Mouse (Mus musculus) ES-E14 (cell line): ENCODE results near the gene Nap1l1. TPM values are rescaled to one million over a fixed set of nuclear protein-coding genes. Genes with fewer than 3 reads are reported as not detected.

Source experiments
- DNase-seq: peaks from one replicate; pipeline ENCODE4 v3.0.0-alpha.2; 2013; ENCODE audit warnings: low read depth, low spot score
- H3K27ac ChIP-seq: 2 replicates; pipeline ENCODE4 v1.5.1; 2012; ENCODE audit warnings: low read depth, mild to moderate bottlenecking, low read length, moderate library complexity, mixed read lengths; ENCODE audit not compliant: poor library complexity, insufficient read depth, severe bottlenecking
- H3K36me3 ChIP-seq: 2 replicates; pipeline ENCODE4 v1.6.1; 2012; ENCODE audit warnings: mild to moderate bottlenecking, low read length, moderate library complexity, mixed read lengths; ENCODE audit not compliant: control insufficient read depth, poor library complexity, insufficient read depth, severe bottlenecking
- H3K4me1 ChIP-seq, 2 experiments: fragments of 150-350 bp in 1 of 2; sonication (generic) in 1 of 2; 2 replicates each; pipeline ENCODE4 v1.6.1; 2012; ENCODE audit warnings: low read length in 2 of 2, mild to moderate bottlenecking in 1 of 2, mixed read lengths in 1 of 2; ENCODE audit not compliant: control insufficient read depth in 2 of 2, insufficient read depth in 2 of 2, poor library complexity in 1 of 2
- H3K4me3 ChIP-seq, 2 experiments: fragments of 150-350 bp in 1 of 2; sonication (generic) in 1 of 2; 2 replicates each; pipeline ENCODE4 v1.5.1; 2012; ENCODE audit warnings: low read length in 2 of 2, low read depth in 1 of 2, mild to moderate bottlenecking in 1 of 2, mixed read lengths in 1 of 2; ENCODE audit not compliant: insufficient read depth in 1 of 2, poor library complexity in 1 of 2, severe bottlenecking in 1 of 2
- H3K9ac ChIP-seq: 2 replicates; pipeline ENCODE4 v1.6.1; 2012; ENCODE audit warnings: low read depth, mild to moderate bottlenecking, low read length, mixed read lengths; ENCODE audit not compliant: poor library complexity, insufficient read depth, severe bottlenecking
- H3K9me3 ChIP-seq: fragments of 150-350 bp; sonication (generic); 2 replicates; pipeline ENCODE4 v1.6.1; 2012; ENCODE audit warnings: low read depth, mild to moderate bottlenecking, low read length; ENCODE audit not compliant: control insufficient read depth, insufficient read depth
- CHD2 ChIP-seq: IDR thresholded peaks from 2 replicates; pipeline ENCODE4 v1.6.1; 2014; ENCODE audit warnings: mild to moderate bottlenecking, low read depth, low read length, inconsistent platforms
- HCFC1 ChIP-seq: IDR thresholded peaks from 2 replicates; pipeline ENCODE4 v1.6.1; 2012; ENCODE audit warnings: low read length, inconsistent platforms, borderline replicate concordance; ENCODE audit not compliant: insufficient read depth
- MAFK ChIP-seq: IDR thresholded peaks from 2 replicates; pipeline ENCODE4 v1.6.1; 2014; ENCODE audit warnings: mild to moderate bottlenecking, low read depth, low read length, inconsistent platforms; ENCODE audit not compliant: insufficient read depth
- ZC3H11A ChIP-seq: IDR thresholded peaks from 2 replicates; pipeline ENCODE4 v1.6.1; 2012; ENCODE audit warnings: low read depth, mild to moderate bottlenecking, inconsistent platforms, low read length, borderline replicate concordance
- ZNF384 ChIP-seq: IDR thresholded peaks from 2 replicates; pipeline ENCODE4 v1.6.1; 2012; ENCODE audit warnings: low read depth, low read length, inconsistent platforms
- in situ Hi-C, 2 experiments: fragments of 600-800 bp; cut with MboI; formaldehyde crosslinking; loops; one replicate each; pipeline ENCODE4 v1.15.1; 2025; ENCODE audit warnings: low sequenced_read_pairs in 2 of 2, inconsistent platforms in 1 of 2; ENCODE audit not compliant: unreplicated experiment in 2 of 2
- total RNA-seq: library from RNA; depleted of rRNA; stranded (reverse); fragments of 300-350 nt; gene quantifications from 2 replicates; pipeline ENCODE4 v1.2.3, GENCODE M21; 2012

Nap1l1 gene
- total RNA-seq, 1 experiment = 258 TPM

DNA sequence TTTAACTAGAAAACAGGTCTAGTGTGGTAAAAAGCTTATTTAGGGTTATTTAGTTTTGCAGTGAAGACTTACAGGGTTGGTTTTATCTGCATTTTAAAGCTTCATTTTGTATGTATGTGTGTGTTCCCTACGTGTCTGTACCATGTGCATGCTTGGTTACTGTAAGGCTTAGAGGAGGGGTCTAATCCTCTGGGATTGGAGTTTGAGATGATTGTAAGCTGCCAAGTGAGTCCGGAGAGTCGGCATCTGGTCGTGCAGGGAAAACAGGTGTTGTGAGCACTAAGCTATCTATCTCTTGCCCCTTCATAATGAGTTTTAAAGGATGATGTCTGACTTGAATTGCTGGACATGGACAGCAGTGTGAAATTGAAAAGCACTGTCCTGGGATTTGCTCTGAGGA, 3.3 kb downstream of the Nap1l1 start:
- peak overlapping the region; percentile 66; the same call in 1 of the 2 replicates for H3K9ac ChIP-seq
- H3K4me1 ChIP-seq = peaks cover 6 to 7% of the 10 kb centered on the region in 2 experiments; a peak in 3 of 4 replicates
- no peak for DNase-seq
- in situ Hi-C loops = no loop called here
- H3K36me3 ChIP-seq = peaks cover 16% of the 10 kb centered on the region
- H3K27ac ChIP-seq = no peak overlapping the region
- no peaks in the 10 kb centered on the region for H3K9me3 ChIP-seq
- TF ChIP-seq ZC3H11A = no peak
- TF ChIP-seq MAFK = no peak
- no peak for TF ChIP-seq HCFC1
- TF ChIP-seq CHD2 = no peak
- TF ChIP-seq ZNF384 = no peak
- H3K4me3 ChIP-seq = peak overlapping the region; percentile 25 to 44; a peak in 2 of 4 replicates

DNA sequence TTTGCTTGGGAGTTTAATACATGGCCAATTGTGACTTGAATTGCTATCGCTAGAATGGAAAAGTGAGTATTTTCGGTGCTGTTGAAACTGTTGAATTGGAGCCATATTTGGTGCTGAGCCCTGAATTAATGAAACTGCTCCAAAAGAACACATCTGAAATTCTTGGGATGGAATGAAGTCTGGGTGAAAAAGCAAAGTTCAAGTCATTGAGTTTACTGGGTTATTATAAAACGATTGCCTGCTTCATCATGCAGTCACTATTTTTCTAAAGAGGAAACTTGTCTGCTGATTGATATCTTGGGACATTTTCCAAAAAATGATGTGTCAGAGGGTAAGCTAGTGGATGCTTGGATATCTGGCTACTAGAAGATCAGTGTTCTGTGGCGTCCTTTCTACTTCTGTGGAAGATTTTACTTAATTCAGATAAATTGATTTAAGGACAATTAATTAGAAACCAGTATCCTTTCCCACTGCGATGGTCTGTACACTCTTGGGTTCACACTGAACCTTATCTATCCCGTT, 4.0 kb downstream of the Nap1l1 start:
- Histone ChIP-seq H3K27ac (no peak overlapping the region), H3K36me3 (peaks cover 23% of the 10 kb centered on the region), H3K9ac (no peak overlapping the region), H3K4me3 (peak overlapping the region in 1 of 2 experiments; percentile 44; a peak in 1 of 4 replicates), H3K9me3 (no peaks in the 10 kb centered on the region), H3K4me1 (peaks cover 6 to 9% of the 10 kb centered on the region in 2 experiments; a peak in 3 of 4 replicates)
- TF ChIP-seq MAFK (no peak), CHD2 (no peak), ZNF384 (no peak), HCFC1 (no peak), ZC3H11A (no peak)
- in situ Hi-C loops = no loop called here
- DNase-seq = no peak

DNA sequence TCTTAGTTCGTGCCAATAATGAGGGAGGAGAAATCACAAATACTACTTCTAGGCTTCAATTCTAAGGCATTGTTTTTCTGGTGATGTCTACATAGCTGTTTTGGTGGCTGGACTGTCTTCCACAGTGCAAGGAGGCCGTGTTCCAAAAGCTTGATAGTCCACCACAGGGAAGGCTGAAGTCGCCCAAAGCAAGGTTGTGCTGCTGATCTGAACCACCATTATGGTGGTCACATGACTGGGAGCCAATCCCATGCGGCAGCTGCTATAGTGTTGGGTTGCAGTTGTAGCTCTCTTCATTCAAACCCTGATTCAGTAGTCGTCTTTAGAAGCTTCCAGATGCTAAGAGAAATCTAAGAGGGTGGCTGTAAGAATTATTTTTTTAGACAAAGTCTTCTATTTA, 6.6 kb downstream of the Nap1l1 start:
- no peak for DNase-seq
- Histone ChIP-seq H3K4me1 (peaks cover 6 to 12% of the 10 kb centered on the region in 2 experiments; a peak in 3 of 4 replicates), H3K27ac (no peak overlapping the region), H3K36me3 (peaks cover 36% of the 10 kb centered on the region), H3K9me3 (no peaks in the 10 kb centered on the region), H3K4me3 (peak overlapping the region in 1 of 2 experiments; percentile 32; a peak in 1 of 4 replicates), H3K9ac (peak overlapping the region; percentile 23; the same call in 1 of the 2 replicates)
- TF ChIP-seq MAFK (no peak), HCFC1 (no peak), ZC3H11A (no peak), ZNF384 (no peak), CHD2 (no peak)
- in situ Hi-C loops = no loop called here

DNA sequence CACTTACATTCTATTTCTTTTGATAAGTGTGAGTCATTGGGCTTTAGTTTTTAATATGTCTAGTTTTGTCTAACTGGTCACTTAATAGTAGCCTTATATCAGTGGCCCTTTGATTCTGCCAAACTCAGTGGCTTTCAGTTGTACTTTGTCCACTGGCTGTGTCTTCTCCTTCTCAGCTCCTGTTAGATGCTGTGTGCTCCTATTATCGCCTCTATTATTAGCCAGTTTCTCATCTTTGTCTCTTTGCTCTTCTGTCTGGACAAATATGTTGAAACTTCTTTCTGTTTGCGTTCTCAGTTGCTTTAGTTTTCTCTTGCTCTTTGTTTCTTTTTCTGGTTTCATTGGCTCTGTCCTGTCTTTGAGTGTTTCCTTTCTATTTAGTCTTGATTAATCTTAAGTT, 9.6 kb downstream of the Nap1l1 start:
- Histone ChIP-seq H3K27ac (no peak overlapping the region), H3K4me1 (peaks cover 4 to 10% of the 10 kb centered on the region in 2 experiments; a peak in 3 of 4 replicates), H3K4me3 (no peak overlapping the region), H3K9ac (no peak overlapping the region), H3K36me3 (peaks cover 42% of the 10 kb centered on the region), H3K9me3 (no peaks in the 10 kb centered on the region)
- no peak for DNase-seq
- in situ Hi-C loops = no loop called here
- no peak for TF ChIP-seq HCFC1
- no peak for TF ChIP-seq ZNF384
- TF ChIP-seq ZC3H11A = no peak
- TF ChIP-seq MAFK = no peak
- TF ChIP-seq CHD2 = no peak
